Mouse (Mus musculus) forebrain, embryonic 10.5 days (tissue): ENCODE data around the gene Ttc23. TPM values are rescaled to one million over a fixed set of nuclear protein-coding genes. Genes with fewer than 3 reads are reported as not detected.
A peak's percentile ranks its signal among the peaks of the same experiment; 100 is the strongest.

Source experiments
- DNase-seq: peaks from one replicate; pipeline ENCODE4 v3.0.0-alpha.2; 2017; ENCODE audit warnings: low spot score; ENCODE audit errors: extremely low spot score
- H3K27ac ChIP-seq: fragments of 300-500 bp; sonication (generic); 2 replicates; pipeline ENCODE4 v1.5.1; 2016; ENCODE audit warnings: mild to moderate bottlenecking
- H3K27me3 ChIP-seq: fragments of 300-500 bp; sonication (generic); 2 replicates; pipeline ENCODE4 v1.6.1; 2016; ENCODE audit warnings: mild to moderate bottlenecking; ENCODE audit not compliant: poor library complexity, severe bottlenecking
- H3K36me3 ChIP-seq: fragments of 300-500 bp; sonication (generic); replicated peaks from 2 replicates; pipeline ENCODE4 v1.6.1; 2016; ENCODE audit warnings: mild to moderate bottlenecking, moderate library complexity
- H3K4me1 ChIP-seq: fragments of 300-500 bp; sonication (generic); 2 replicates; pipeline ENCODE4 v1.6.1; 2016
- H3K4me3 ChIP-seq: fragments of 300-500 bp; sonication (generic); 2 replicates; pipeline ENCODE4 v1.5.1; 2016; ENCODE audit warnings: mild to moderate bottlenecking, moderate library complexity
- H3K9me3 ChIP-seq: fragments of 300-500 bp; sonication (generic); 2 replicates; pipeline ENCODE4 v1.6.1; 2016; ENCODE audit warnings: mild to moderate bottlenecking, moderate library complexity
- WGBS: fragments of 180-500 bp; shearing (Covaris S2); methylation state at CpG from one replicate; pipeline ENCODE4 v1.1.7; 2016; 5-methylcytosine and 5-hydroxymethylcytosine counted together
- polyA plus RNA-seq: library from polyadenylated mRNA; unstranded; fragments of >200 nt; fragmentation: Nextera tagmentation; extraction: Ambion mirVana; gene quantifications from 2 replicates; pipeline ENCODE4 v1.2.1, GENCODE M21; 2016

Ttc23 gene
- polyA plus RNA-seq: 33.9 and 36.0 TPM in 2 replicates

GRCm38 (mm10) chr7:67647277-67647676, at the start of gene Ttc23:
Ttc23 (plus strand) TSS chr7:67647410.
- DNase-seq: no peak
- Histone ChIP-seq H3K4me1 (peaks cover 53% of the 10 kb centered on the region), H3K27ac (peak within 1 kb of the TSS; percentile 90), H3K36me3 (no peaks in the 10 kb centered on the region), H3K27me3 (no peaks in the 10 kb centered on the region), H3K4me3 (peak within 1 kb of the TSS; percentile 79), H3K9me3 (no peaks in the 10 kb centered on the region)
- 2% methylated on average over 5 of the region's 5 CpGs for WGBS

DNA sequence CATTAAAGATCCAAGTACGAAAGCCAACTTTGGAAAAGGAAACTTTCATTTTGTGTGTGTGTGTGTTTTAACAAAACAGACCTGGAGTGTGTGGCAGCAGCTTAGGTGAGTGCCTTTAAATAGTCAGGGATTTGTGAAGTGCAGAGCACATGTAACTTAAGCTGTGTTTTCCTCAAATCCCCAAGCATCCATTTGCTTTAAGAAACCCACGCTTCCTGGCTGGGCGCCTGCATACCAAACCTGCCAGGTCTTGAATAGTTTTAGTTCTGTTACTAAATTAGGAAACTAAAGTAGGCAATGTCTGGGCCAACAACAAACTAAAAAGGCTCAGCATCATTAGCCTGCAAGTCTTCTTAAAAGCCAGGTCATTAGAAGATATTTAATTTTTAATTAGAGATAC, 49.2 kb upstream of the Ttc23 start:
- Histone ChIP-seq H3K27ac (no peak overlapping the region), H3K9me3 (no peaks in the 10 kb centered on the region), H3K4me3 (no peak overlapping the region), H3K36me3 (no peaks in the 10 kb centered on the region), H3K27me3 (no peaks in the 10 kb centered on the region), H3K4me1 (peaks cover 22% of the 10 kb centered on the region)
- WGBS: 69% methylated on average over 3 of the region's 3 CpGs
- no peak for DNase-seq

DNA sequence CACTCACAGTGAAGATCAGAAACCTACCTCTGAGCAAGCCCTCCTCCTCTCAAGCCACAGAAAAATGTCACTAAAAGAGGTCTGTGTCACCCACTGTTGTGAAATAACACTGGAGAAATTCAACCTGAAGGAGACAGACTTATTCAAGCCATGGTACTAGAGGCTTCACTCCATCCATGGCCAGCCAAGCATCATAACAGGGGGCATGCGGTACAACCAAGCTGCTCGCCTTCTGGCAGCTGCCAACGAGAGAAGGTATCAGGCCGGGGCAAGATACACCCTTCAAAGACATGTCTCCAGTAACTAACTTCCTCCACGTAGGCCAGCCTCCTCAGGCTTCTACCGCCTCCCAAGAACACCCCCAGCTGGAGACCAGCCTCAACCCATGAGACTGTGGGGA, 42.1 kb upstream of the Ttc23 start:
- peaks cover 21% of the 10 kb centered on the region for H3K4me1 ChIP-seq
- no peak for DNase-seq
- H3K27ac ChIP-seq: no peak overlapping the region
- H3K27me3 ChIP-seq: peaks cover 9% of the 10 kb centered on the region; the same call in 1 of the 2 replicates
- WGBS: 93% methylated on average over 6 of the region's 6 CpGs
- no peak overlapping the region for H3K4me3 ChIP-seq
- no peaks in the 10 kb centered on the region for H3K36me3 ChIP-seq
- no peaks in the 10 kb centered on the region for H3K9me3 ChIP-seq

- Histone ChIP-seq H3K36me3 (no peaks in the 10 kb centered on the region), H3K27me3 (peaks cover 9% of the 10 kb centered on the region; the same call in 1 of the 2 replicates), H3K4me1 (peaks cover 21% of the 10 kb centered on the region), H3K27ac (no peak overlapping the region), H3K9me3 (no peaks in the 10 kb centered on the region), H3K4me3 (no peak overlapping the region)
- DNase-seq: no peak
- 80% methylated on average over 1 of the region's 1 CpGs for WGBS
Measured at GRCm38 (mm10) chr7:67606250-67606649, 41.0 kb upstream of the Ttc23 start.

- H3K27me3 ChIP-seq: peaks cover 9% of the 10 kb centered on the region; the same call in 1 of the 2 replicates
- no peak overlapping the region; the same call in 1 of the 2 replicates for H3K27ac ChIP-seq
- peaks cover 24% of the 10 kb centered on the region for H3K4me1 ChIP-seq
- 50% methylated on average over 5 of the region's 5 CpGs for WGBS
- H3K36me3 ChIP-seq: no peaks in the 10 kb centered on the region
- no peak for DNase-seq
- H3K4me3 ChIP-seq: no peak overlapping the region
- no peaks in the 10 kb centered on the region for H3K9me3 ChIP-seq
Measured at GRCm38 (mm10) chr7:67607669-67608347, 39.4 kb upstream of the Ttc23 start.

DNA sequence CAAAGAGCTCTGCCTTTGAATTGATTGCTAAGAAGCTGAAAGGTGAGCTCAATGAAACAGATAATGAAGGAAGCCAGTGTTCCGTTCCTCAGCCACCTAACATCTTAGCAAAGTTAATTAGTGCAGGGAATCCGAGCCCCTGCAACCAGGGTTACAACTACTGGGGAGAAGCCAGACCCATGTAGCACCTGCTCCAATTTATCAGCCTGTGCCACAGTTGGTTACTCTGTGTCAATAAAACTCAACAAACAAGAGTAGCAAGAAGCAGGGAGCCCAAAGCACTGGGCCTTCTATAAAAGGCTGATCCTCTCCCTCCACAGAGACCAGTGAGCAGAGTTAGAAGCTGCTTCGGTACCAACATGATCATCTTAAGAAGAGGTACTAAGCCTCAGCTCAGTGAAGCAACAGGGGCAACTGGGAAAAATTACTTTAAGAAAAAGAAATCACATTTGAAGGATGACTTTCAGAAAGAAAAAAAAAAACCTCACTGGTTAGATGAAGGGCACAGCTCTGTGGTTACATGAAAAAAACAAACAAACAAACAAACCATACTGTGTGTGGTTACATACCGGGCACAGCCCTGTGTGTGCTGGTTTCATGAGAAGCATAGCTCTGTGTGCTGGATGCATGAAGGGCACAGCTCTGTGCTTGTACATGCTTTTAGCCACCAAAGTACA, 38.7 kb upstream of the Ttc23 start:
- Histone ChIP-seq H3K27ac (no peak overlapping the region; the same call in 1 of the 2 replicates), H3K36me3 (no peaks in the 10 kb centered on the region), H3K4me1 (peaks cover 31% of the 10 kb centered on the region), H3K9me3 (no peaks in the 10 kb centered on the region), H3K27me3 (peaks cover 9% of the 10 kb centered on the region; the same call in 1 of the 2 replicates), H3K4me3 (no peak overlapping the region)
- DNase-seq: no peak
- 29% methylated on average over 4 of the region's 4 CpGs for whole genome bisulfite sequencing

GRCm38 (mm10) chr7:67613795-67614463, 33.3 kb upstream of the Ttc23 start:
- Histone ChIP-seq H3K27me3 (no peaks in the 10 kb centered on the region), H3K36me3 (no peaks in the 10 kb centered on the region), H3K27ac (peak overlapping the region; percentile 78), H3K9me3 (no peaks in the 10 kb centered on the region), H3K4me1 (peaks cover 26% of the 10 kb centered on the region), H3K4me3 (no peak overlapping the region)
- 54% methylated on average over 10 of the region's 10 CpGs for WGBS
- DNase-seq: peak; percentile 61

DNA sequence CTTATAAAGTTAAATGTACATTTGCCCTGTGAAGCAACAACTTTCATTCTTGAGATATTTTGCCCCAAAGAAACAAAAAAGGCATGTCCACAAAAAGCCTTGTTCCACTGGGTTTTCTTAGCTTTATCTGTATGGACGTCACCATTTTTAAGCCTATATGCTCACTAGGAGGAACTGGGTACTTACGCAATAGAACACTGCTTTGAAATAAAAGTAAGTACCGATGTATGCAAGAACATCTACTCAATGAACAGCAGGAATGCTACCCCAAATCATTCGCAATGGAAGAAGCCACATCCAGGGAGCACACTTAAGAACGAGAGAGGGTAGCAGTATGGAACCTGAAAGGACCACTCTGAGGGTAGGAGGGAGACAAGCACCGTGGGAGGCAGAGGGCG, 32.7 kb upstream of the Ttc23 start:
- peak overlapping the region; percentile 78 for H3K27ac ChIP-seq
- no peak for DNase-seq
- H3K36me3 ChIP-seq: no peaks in the 10 kb centered on the region
- no peak overlapping the region for H3K4me3 ChIP-seq
- H3K4me1 ChIP-seq: peaks cover 24% of the 10 kb centered on the region
- WGBS: 86% methylated on average over 7 of the region's 7 CpGs
- no peaks in the 10 kb centered on the region for H3K9me3 ChIP-seq
- H3K27me3 ChIP-seq: no peaks in the 10 kb centered on the region

DNA sequence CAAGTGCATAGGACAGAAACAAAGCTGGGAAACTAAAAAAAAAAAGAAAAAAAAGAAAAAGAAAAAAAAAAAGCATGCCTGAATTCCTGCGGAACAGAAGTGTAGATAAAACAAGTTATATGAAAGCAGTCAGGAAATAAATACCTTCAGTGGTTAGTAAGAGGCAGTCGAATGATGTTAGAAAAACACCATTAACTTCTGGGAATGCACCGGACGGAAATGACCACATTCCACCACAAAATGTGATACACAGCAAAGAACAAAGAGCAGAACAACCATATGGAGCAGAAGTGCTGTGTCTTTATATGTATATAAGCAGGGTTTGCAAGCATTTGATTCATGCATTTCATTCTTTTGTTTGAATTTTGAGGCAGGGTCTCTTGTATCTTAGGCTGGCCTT, 30.3 kb upstream of the Ttc23 start:
- DNase-seq: no peak
- Histone ChIP-seq H3K36me3 (no peaks in the 10 kb centered on the region), H3K4me3 (no peak overlapping the region), H3K27ac (no peak overlapping the region), H3K9me3 (no peaks in the 10 kb centered on the region), H3K4me1 (peaks cover 24% of the 10 kb centered on the region), H3K27me3 (no peaks in the 10 kb centered on the region)
- WGBS: 92% methylated on average over 4 of the region's 4 CpGs

DNA sequence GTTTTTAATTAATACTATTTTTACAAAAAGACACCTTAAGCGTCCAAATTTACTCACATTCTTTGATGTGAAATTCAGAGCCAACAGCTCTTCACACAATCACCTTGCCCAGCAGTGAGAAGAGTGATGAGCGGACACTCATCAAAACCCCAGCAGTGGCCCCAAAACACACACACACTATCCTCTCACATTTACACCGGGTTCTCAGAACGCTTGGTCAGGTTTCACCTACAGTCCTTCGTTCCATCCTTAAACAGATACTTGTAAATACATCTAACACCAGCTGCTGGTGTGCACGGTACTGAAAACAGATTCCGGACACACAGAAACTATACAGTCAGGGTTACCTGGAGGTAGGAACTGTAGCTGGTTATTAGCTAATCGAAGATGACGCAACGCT, 29.6 kb upstream of the Ttc23 start:
- no peak overlapping the region for H3K4me3 ChIP-seq
- H3K36me3 ChIP-seq: no peaks in the 10 kb centered on the region
- WGBS: 94% methylated on average over 10 of the region's 10 CpGs
- H3K27me3 ChIP-seq: no peaks in the 10 kb centered on the region
- no peak for DNase-seq
- peaks cover 23% of the 10 kb centered on the region for H3K4me1 ChIP-seq
- no peaks in the 10 kb centered on the region for H3K9me3 ChIP-seq
- no peak overlapping the region for H3K27ac ChIP-seq

GRCm38 (mm10) chr7:67618316-67618715, 28.9 kb upstream of the Ttc23 start:
- H3K27me3 ChIP-seq: no peaks in the 10 kb centered on the region
- H3K4me1 ChIP-seq: peaks cover 16% of the 10 kb centered on the region
- H3K4me3 ChIP-seq: no peak overlapping the region
- H3K36me3 ChIP-seq: no peaks in the 10 kb centered on the region
- no peak for DNase-seq
- no peaks in the 10 kb centered on the region for H3K9me3 ChIP-seq
- 86% methylated on average over 3 of the region's 3 CpGs for WGBS
- no peak overlapping the region for H3K27ac ChIP-seq

GRCm38 (mm10) chr7:67619836-67620235, 27.4 kb upstream of the Ttc23 start:
- H3K4me3 ChIP-seq: no peak overlapping the region
- peaks cover 1% of the 10 kb centered on the region for H3K4me1 ChIP-seq
- no peak for DNase-seq
- WGBS: 87% methylated on average over 4 of the region's 4 CpGs
- no peak overlapping the region for H3K27ac ChIP-seq
- H3K27me3 ChIP-seq: no peaks in the 10 kb centered on the region
- H3K9me3 ChIP-seq: no peaks in the 10 kb centered on the region
- no peaks in the 10 kb centered on the region for H3K36me3 ChIP-seq

- Histone ChIP-seq H3K36me3 (peaks cover 4% of the 10 kb centered on the region; the same call in 1 of the 2 replicates), H3K27me3 (no peaks in the 10 kb centered on the region), H3K4me1 (no peaks in the 10 kb centered on the region), H3K27ac (no peak overlapping the region), H3K4me3 (no peak overlapping the region), H3K9me3 (no peaks in the 10 kb centered on the region)
- 80% methylated on average over 3 of the region's 3 CpGs for WGBS
- no peak for DNase-seq
Measured at GRCm38 (mm10) chr7:67622151-67622550, 25.1 kb upstream of the Ttc23 start.
